Mouse (Mus musculus) small intestine, adult 2 months (tissue): ENCODE data around the gene Slc24a3. TPM values are rescaled to one million over a fixed set of nuclear protein-coding genes. Genes with fewer than 3 reads are reported as not detected.

ENCODE experiments used
- H3K27ac ChIP-seq: fragments of 200-500 bp; 2 replicates; pipeline ENCODE4 v1.5.1; 2012; ENCODE audit warnings: low read depth, low read length, control low read depth, inconsistent platforms; ENCODE audit not compliant: insufficient read depth
- H3K27me3 ChIP-seq: fragments of 200-500 bp; 2 replicates; pipeline ENCODE4 v1.6.1; 2012; ENCODE audit warnings: mild to moderate bottlenecking, moderate library complexity, low read length, inconsistent platforms; ENCODE audit not compliant: control insufficient read depth, insufficient read depth
- H3K36me3 ChIP-seq: fragments of 200-500 bp; 2 replicates; pipeline ENCODE4 v1.6.1; 2012; ENCODE audit warnings: mild to moderate bottlenecking, low read length, control low read depth, inconsistent platforms; ENCODE audit not compliant: control insufficient read depth, insufficient read depth
- H3K4me1 ChIP-seq: fragments of 200-500 bp; 2 replicates; pipeline ENCODE4 v1.6.1; 2012; ENCODE audit warnings: low read length, inconsistent platforms, mixed read lengths; ENCODE audit not compliant: control insufficient read depth, insufficient read depth, insufficient read length
- H3K4me3 ChIP-seq: fragments of 200-500 bp; 2 replicates; pipeline ENCODE4 v1.5.1; 2012; ENCODE audit warnings: low read depth, mild to moderate bottlenecking, control low read depth, inconsistent platforms, low read length, moderate library complexity
- CTCF ChIP-seq: fragments of 200-500 bp; IDR thresholded peaks from 2 replicates; pipeline ENCODE4 v1.5.1; 2012; ENCODE audit warnings: low read depth, mild to moderate bottlenecking, control low read depth, inconsistent platforms, low read length, moderate library complexity, mixed read lengths; ENCODE audit not compliant: insufficient replicate concordance, insufficient read length; ENCODE audit errors: extremely low read depth
- POLR2A ChIP-seq: fragments of 200-500 bp; IDR thresholded peaks from 2 replicates; pipeline ENCODE4 v1.6.1; 2012; ENCODE audit warnings: low read depth, mild to moderate bottlenecking, control low read depth, inconsistent platforms, low read length, moderate library complexity
- WGBS: fragments of 180-500 bp; shearing (Covaris S2); methylation state at CpG from one replicate; pipeline ENCODE4 v1.1.7; 2018; 5-methylcytosine and 5-hydroxymethylcytosine counted together
- polyA plus RNA-seq: library from polyadenylated mRNA; depleted of rRNA; stranded (reverse); fragments of >200 nt; gene quantifications from 2 replicates; pipeline ENCODE4 v1.2.3, GENCODE M21; 2012

The Slc24a3 gene
- polyA plus RNA-seq, 1 experiment: 6.1 TPM

- H3K27me3 ChIP-seq: no peaks in the 10 kb centered on the region
- WGBS: 54% methylated on average over 1 of the region's 1 CpGs
Measured at GRCm38 (mm10) chr2:145158972-145159371, 8.6 kb upstream of the Slc24a3 start.

DNA sequence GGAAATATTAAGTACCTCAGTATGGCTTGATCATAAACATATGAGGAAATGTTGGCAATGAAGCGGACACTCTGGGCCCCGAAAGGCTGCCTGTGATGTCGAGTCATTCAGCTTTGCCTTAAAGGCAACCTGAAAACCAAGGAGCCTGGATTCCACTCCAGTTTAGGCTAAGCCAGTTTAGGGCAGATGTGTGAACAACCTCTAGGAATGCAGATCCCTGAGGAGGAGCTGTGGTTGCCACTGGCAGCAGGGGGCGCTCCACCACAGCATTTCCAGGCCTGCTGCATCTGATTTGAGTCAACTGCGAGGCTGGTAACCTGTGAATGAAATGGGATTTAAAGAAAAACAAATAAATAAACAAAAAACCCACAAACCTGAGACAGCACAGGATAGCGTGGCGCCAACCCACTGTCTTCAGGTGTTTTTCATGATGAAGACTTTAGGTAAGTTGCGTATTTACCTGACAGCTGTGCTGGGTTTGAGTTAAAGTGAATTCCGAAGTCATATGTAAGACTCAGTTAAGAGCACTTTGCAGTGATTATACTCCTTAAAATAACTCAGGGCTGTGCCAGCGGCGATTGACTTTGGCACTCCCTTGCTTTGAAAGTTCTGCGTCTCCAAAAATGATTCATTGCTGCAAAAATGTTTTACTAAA is 6.4 kb upstream of the Slc24a3 start:
- Histone ChIP-seq H3K27ac (no peak overlapping the region), H3K36me3 (no peaks in the 10 kb centered on the region), H3K27me3 (no peaks in the 10 kb centered on the region), H3K4me3 (no peak overlapping the region), H3K4me1 (no peaks in the 10 kb centered on the region)
- TF ChIP-seq CTCF (peak; percentile 81), POLR2A (no peak)
- 29% methylated on average over 12 of the region's 12 CpGs for WGBS

More at GRCm38 (mm10) chr2:145158972-145159371, 8.6 kb upstream of the Slc24a3 start:
- H3K4me3 ChIP-seq: no peak overlapping the region
- H3K4me1 ChIP-seq: no peaks in the 10 kb centered on the region
- TF ChIP-seq CTCF (no peak), POLR2A (no peak)
- no peaks in the 10 kb centered on the region for H3K36me3 ChIP-seq
- no peak overlapping the region for H3K27ac ChIP-seq

DNA sequence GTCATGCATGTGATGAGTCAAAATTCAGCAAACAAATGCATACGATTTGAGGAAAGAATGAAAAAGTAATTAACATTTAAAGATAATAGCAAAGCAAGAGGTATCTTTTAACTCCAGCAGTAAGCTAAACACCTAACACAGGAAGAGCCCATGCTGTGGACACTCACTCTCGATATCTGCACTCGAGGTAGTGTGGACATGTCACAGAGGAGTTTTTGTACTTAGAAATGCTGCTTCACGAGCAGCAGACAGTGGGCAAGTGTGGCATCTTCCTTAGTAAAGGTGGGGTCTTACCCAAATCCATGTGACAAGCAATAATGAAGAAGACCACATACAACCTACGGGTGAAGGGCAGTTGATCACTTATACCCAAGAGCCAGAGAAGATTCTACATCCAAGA is 3.5 kb upstream of the Slc24a3 start:
- no peak overlapping the region for H3K4me3 ChIP-seq
- WGBS: 66% methylated on average over 5 of the region's 5 CpGs
- H3K27me3 ChIP-seq: peaks cover 6% of the 10 kb centered on the region
- H3K36me3 ChIP-seq: no peaks in the 10 kb centered on the region
- no peak overlapping the region for H3K27ac ChIP-seq
- H3K4me1 ChIP-seq: 0 out of 2 replicates have a peak, but pooled peaks cover 3% of the 10 kb centered on the region
- no peak for TF ChIP-seq CTCF
- no peak for TF ChIP-seq POLR2A

GRCm38 (mm10) chr2:145164562-145164961 is 3.0 kb upstream of the Slc24a3 start:
- Histone ChIP-seq H3K27ac (no peak overlapping the region), H3K36me3 (no peaks in the 10 kb centered on the region), H3K27me3 (peaks cover 6% of the 10 kb centered on the region), H3K4me3 (no peak overlapping the region), H3K4me1 (0 out of 2 replicates have a peak, but pooled peaks cover 3% of the 10 kb centered on the region)
- WGBS: 15% methylated on average over 4 of the region's 4 CpGs
- TF ChIP-seq POLR2A (no peak), CTCF (no peak)

- Histone ChIP-seq H3K4me1 (0 out of 2 replicates have a peak, but pooled peaks cover 3% of the 10 kb centered on the region), H3K27ac (no peak overlapping the region), H3K36me3 (no peaks in the 10 kb centered on the region), H3K4me3 (no peak overlapping the region), H3K27me3 (peaks cover 6% of the 10 kb centered on the region)
- TF ChIP-seq CTCF: no peak
- TF ChIP-seq POLR2A: no peak
- 56% methylated on average over 3 of the region's 3 CpGs for WGBS
Measured at GRCm38 (mm10) chr2:145165076-145165475, 2.5 kb upstream of the Slc24a3 start.

GRCm38 (mm10) chr2:145165854-145166253 is 1.7 kb upstream of the Slc24a3 start:
- WGBS: 70% methylated on average over 6 of the region's 6 CpGs
- H3K36me3 ChIP-seq: no peaks in the 10 kb centered on the region
- TF ChIP-seq CTCF: no peak
- no peak for TF ChIP-seq POLR2A
- no peak overlapping the region for H3K4me3 ChIP-seq
- H3K4me1 ChIP-seq: 0 out of 2 replicates have a peak, but pooled peaks cover 3% of the 10 kb centered on the region
- H3K27me3 ChIP-seq: peaks cover 6% of the 10 kb centered on the region
- H3K27ac ChIP-seq: no peak overlapping the region

- under 1% methylated on average over 34 of the region's 38 CpGs for WGBS
- Histone ChIP-seq H3K4me1 (0 out of 2 replicates have a peak, but pooled peaks cover 3% of the 10 kb centered on the region), H3K27ac (no peak overlapping the region), H3K27me3 (peaks cover 6% of the 10 kb centered on the region), H3K4me3 (peak overlapping the region; percentile 62), H3K36me3 (no peaks in the 10 kb centered on the region)
- TF ChIP-seq POLR2A (no peak), CTCF (peak; percentile 46)
Measured at GRCm38 (mm10) chr2:145167051-145167663, 397 bp upstream of the Slc24a3 start.
